Comparison of ENCODE assay signal across 8 mouse cellular contexts in genomic region chr17:29489971-29490712, GRCm38 (mm10). TPM values are rescaled to one million over a fixed set of nuclear protein-coding genes. Genes with fewer than 3 reads are reported as not detected.
DNase-seq lines count a peak whose midpoint lies in the region; ATAC-seq and TF ChIP-seq lines count a peak whose summit lies in the region.

No protein-coding gene starts in this region.

- no peak for TF ChIP-seq CTCF in E14TG2a.4 (conservative IDR thresholded peaks at IDR 0.05; ENCODE audit: low read length)
- TF ChIP-seq CTCF in liver, postnatal 0 days (IDR thresholded peaks at IDR 0.05; ENCODE audit: low read depth), result peak; percentile 26; the same call in 1 of the 2 replicates

- 1% methylated on average over 51 of the region's 68 CpGs for WGBS in forebrain, embryonic 12.5 days
- under 1% methylated on average over 60 of the region's 68 CpGs for WGBS in large intestine, adult 2 months
- WGBS in liver, postnatal 0 days (ENCODE audit: insufficient replicate concordance), result 1% methylated on average over 49 of the region's 68 CpGs
- under 1% methylated on average over 49 of the region's 68 CpGs for WGBS in neural tube, embryonic 14.5 days

- DNase-seq in c-Kit-positive CD71-positive TER-119-positive erythroid progenitor cells, embryonic 14.5 days (ENCODE audit: low spot score), result peak; percentile 100
- DNase-seq in heart, postnatal 10 days, result peak; percentile 99
- DNase-seq in large intestine, adult 2 months (ENCODE audit: low read depth, low spot score), result peak; percentile 90
- DNase-seq in liver, postnatal 0 days, result peak; percentile 100
- DNase-seq in testis, postnatal 10 days (ENCODE audit: low spot score), result peak; percentile 100

- peak overlapping the region; percentile 96 for H3K27ac ChIP-seq in forebrain, embryonic 12.5 days
- H3K27ac ChIP-seq in liver, postnatal 0 days (ENCODE audit: low read depth), result peak overlapping the region; percentile 98
- peak overlapping the region; percentile 87 for H3K27ac ChIP-seq in neural tube, embryonic 14.5 days (ENCODE audit: low read depth, low read length)

- H3K9ac ChIP-seq in forebrain, embryonic 12.5 days, result peak overlapping the region; percentile 95
- H3K9ac ChIP-seq in liver, postnatal 0 days (replicated peaks), result peak overlapping the region; percentile 90
- H3K9ac ChIP-seq in neural tube, embryonic 14.5 days (replicated peaks; ENCODE audit: low read depth, low read length), result peak overlapping the region; percentile 84

- H3K4me1 ChIP-seq in E14TG2a.4 (replicated peaks; ENCODE audit: low read depth, low read length), result peaks cover 66% of the 10 kb centered on the region
- H3K4me1 ChIP-seq in forebrain, embryonic 12.5 days, result peaks cover 38% of the 10 kb centered on the region
- peaks cover 36% of the 10 kb centered on the region for H3K4me1 ChIP-seq in liver, postnatal 0 days (ENCODE audit: insufficient read depth)
- peaks cover 12% of the 10 kb centered on the region for H3K4me1 ChIP-seq in neural tube, embryonic 14.5 days (ENCODE audit: control insufficient read depth, insufficient read depth, low read length)

- no peaks in the 10 kb centered on the region for H3K9me3 ChIP-seq in E14TG2a.4 (ENCODE audit: low read length)
- no peaks in the 10 kb centered on the region for H3K9me3 ChIP-seq in forebrain, embryonic 12.5 days
- H3K9me3 ChIP-seq in liver, postnatal 0 days (ENCODE audit: low read length), result no peaks in the 10 kb centered on the region
- no peaks in the 10 kb centered on the region for H3K9me3 ChIP-seq in neural tube, embryonic 14.5 days (ENCODE audit: control insufficient read depth, low read length)

- no peaks in the 10 kb centered on the region for H3K27me3 ChIP-seq in E14TG2a.4 (ENCODE audit: insufficient read depth, low read length)
- no peaks in the 10 kb centered on the region for H3K27me3 ChIP-seq in forebrain, embryonic 12.5 days
- H3K27me3 ChIP-seq in liver, postnatal 0 days (ENCODE audit: insufficient read depth, low read length), result no peaks in the 10 kb centered on the region
- H3K27me3 ChIP-seq in neural tube, embryonic 14.5 days (ENCODE audit: control insufficient read depth, insufficient read depth, low read length), result no peaks in the 10 kb centered on the region; the same call in 1 of the 2 replicates

- H3K36me3 ChIP-seq in E14TG2a.4 (ENCODE audit: insufficient read depth, low read length), result peaks cover 39% of the 10 kb centered on the region
- peaks cover 14% of the 10 kb centered on the region for H3K36me3 ChIP-seq in forebrain, embryonic 12.5 days (replicated peaks)
- peaks cover 31% of the 10 kb centered on the region for H3K36me3 ChIP-seq in liver, postnatal 0 days (replicated peaks; ENCODE audit: insufficient read depth, low read length)
- H3K36me3 ChIP-seq in neural tube, embryonic 14.5 days (ENCODE audit: control insufficient read depth, insufficient read depth, low read length), result peaks cover 7% of the 10 kb centered on the region; the same call in 1 of the 2 replicates

- intact Hi-C loops in heart, postnatal 10 days (cut with DNase I), result loop anchor here (2.0 to 10.0 kb wide), 2 partner anchors 15 to 445 kb away; no protein-coding TSS in a partner anchor

- peak overlapping the region; percentile 96 for H3K4me3 ChIP-seq in E14TG2a.4 (replicated peaks; ENCODE audit: low read length)
- peak overlapping the region; percentile 90 for H3K4me3 ChIP-seq in forebrain, embryonic 12.5 days (replicated peaks)
- peak overlapping the region; percentile 96 for H3K4me3 ChIP-seq in liver, postnatal 0 days (ENCODE audit: low read depth, low read length)
- peak overlapping the region; percentile 90 for H3K4me3 ChIP-seq in neural tube, embryonic 14.5 days (ENCODE audit: low read depth, low read length)

- H3K4me2 ChIP-seq in forebrain, embryonic 12.5 days, result peak overlapping the region; percentile 84
- peak overlapping the region; percentile 88 for H3K4me2 ChIP-seq in liver, postnatal 0 days (ENCODE audit: low read depth, low read length)
- H3K4me2 ChIP-seq in neural tube, embryonic 14.5 days (ENCODE audit: low read depth, low read length), result peak overlapping the region; percentile 90

- TF ChIP-seq EP300 in liver, postnatal 0 days (IDR thresholded peaks at IDR 0.05; ENCODE audit: low read depth), result peak; percentile 78

- ATAC-seq in forebrain, embryonic 12.5 days (ENCODE audit: low FRiP score), result peak; percentile 92
- peak; percentile 85 for ATAC-seq in liver, postnatal 0 days
- peak; percentile 92 for ATAC-seq in neural tube, embryonic 14.5 days (ENCODE audit: low read depth)

RNA-seq across cellular contexts. Expression of gene Pim1, which starts 0.4 kb away (rescaled TPM):
- polyA plus RNA-seq in forebrain, embryonic 12.5 days (2016; fragmentation: Nextera tagmentation; extraction: Ambion mirVana), result 18.9 and 22.6 TPM in 2 replicates
- 10 to 100 TPM; 40.6 to 51.5 TPM for total RNA-seq in heart, postnatal 10 days (2021)
- 47.7 and 66.8 TPM in 2 replicates for polyA plus RNA-seq in large intestine, adult 2 months (2012; rRNA removed)
- polyA plus RNA-seq in liver, postnatal 0 days (2015; fragmentation: Nextera tagmentation; extraction: Ambion mirVana), result 35.6 and 57.1 TPM in 2 replicates
- polyA plus RNA-seq in neural tube, embryonic 14.5 days (2014; fragmentation: Nextera tagmentation; extraction: Ambion mirVana), result 7.6 TPM in 2 replicates

RNA-seq across cellular contexts. Expression of gene Gm17657, which starts 59.3 kb away (rescaled TPM):
- polyA plus RNA-seq in forebrain, embryonic 12.5 days (2016; fragmentation: Nextera tagmentation; extraction: Ambion mirVana), result not detected in 2 replicates
- not detected for total RNA-seq in heart, postnatal 10 days (2021)
- polyA plus RNA-seq in large intestine, adult 2 months (2012; rRNA removed), result not detected in 2 replicates
- polyA plus RNA-seq in liver, postnatal 0 days (2015; fragmentation: Nextera tagmentation; extraction: Ambion mirVana), result not detected in 2 replicates
- polyA plus RNA-seq in neural tube, embryonic 14.5 days (2014; fragmentation: Nextera tagmentation; extraction: Ambion mirVana), result not detected in 2 replicates

RNA-seq across cellular contexts. Expression of gene Tbc1d22b, which starts 59.4 kb away (rescaled TPM):
- 24.3 and 27.0 TPM in 2 replicates for polyA plus RNA-seq in forebrain, embryonic 12.5 days (2016; fragmentation: Nextera tagmentation; extraction: Ambion mirVana)
- 10 to 100 TPM; 15.4 to 16.2 TPM for total RNA-seq in heart, postnatal 10 days (2021)
- polyA plus RNA-seq in large intestine, adult 2 months (2012; rRNA removed), result 17.2 and 21.8 TPM in 2 replicates
- polyA plus RNA-seq in liver, postnatal 0 days (2015; fragmentation: Nextera tagmentation; extraction: Ambion mirVana), result 1.9 and 2.1 TPM in 2 replicates
- polyA plus RNA-seq in neural tube, embryonic 14.5 days (2014; fragmentation: Nextera tagmentation; extraction: Ambion mirVana), result 25.5 and 26.5 TPM in 2 replicates

Comparison
In these comparisons a context has a peak if more than half of its experiments do, and no peak if none do; other contexts are left out.
1. Peak in every context shown above with its lines: DNase-seq, ATAC-seq, H3K4me3 ChIP-seq and H3K27ac ChIP-seq.